Mouse (Mus musculus) C2C12 (cell line): ENCODE measurements around the gene Gm21983. TPM values are rescaled to one million over a fixed set of nuclear protein-coding genes. Genes with fewer than 3 reads are reported as not detected.

Source experiments
- H3K27me3 ChIP-seq: one replicate; pipeline ENCODE4 v1.6.1; 2011; ENCODE audit not compliant: control insufficient read depth, insufficient read depth, insufficient read length
- H3K36me3 ChIP-seq: one replicate; pipeline ENCODE4 v1.6.1; 2011; ENCODE audit not compliant: control insufficient read depth, insufficient read depth
- H3K4me3 ChIP-seq: one replicate; pipeline ENCODE4 v1.5.1; 2011; ENCODE audit warnings: mild to moderate bottlenecking, control low read depth; ENCODE audit not compliant: poor library complexity, insufficient read depth, severe bottlenecking
- H3K79me2 ChIP-seq: one replicate; pipeline ENCODE4 v1.6.1; 2011; ENCODE audit not compliant: control insufficient read depth, insufficient read depth
- H3K79me3 ChIP-seq: one replicate; pipeline ENCODE4 v1.6.1; 2011; ENCODE audit warnings: low read depth, control low read depth
- H3ac ChIP-seq: one replicate; pipeline ENCODE3; 2011; ENCODE audit warnings: low read depth; ENCODE audit not compliant: control insufficient read depth, insufficient read length
- CEBPB ChIP-seq: IDR thresholded peaks from one replicate; pipeline ENCODE4 v1.6.1; 2011; ENCODE audit warnings: low read depth, mild to moderate bottlenecking, control low read depth, moderate library complexity
- CTCF ChIP-seq: IDR thresholded peaks from one replicate; pipeline ENCODE4 v1.5.1; 2011; ENCODE audit not compliant: control insufficient read depth, insufficient read depth, insufficient read length
- FOSL1 ChIP-seq: IDR thresholded peaks from one replicate; pipeline ENCODE4 v1.8.0; 2011; ENCODE audit warnings: mild to moderate bottlenecking, low read length; ENCODE audit not compliant: poor library complexity, insufficient read depth, severe bottlenecking
- MAX ChIP-seq: IDR thresholded peaks from one replicate; pipeline ENCODE4 v1.6.1; 2011; ENCODE audit warnings: mild to moderate bottlenecking, control low read depth
- MYOD1 ChIP-seq: IDR thresholded peaks from one replicate; pipeline ENCODE4 v1.6.1; 2011; ENCODE audit warnings: low read depth; ENCODE audit not compliant: control insufficient read depth, insufficient read length
- MYOG ChIP-seq: IDR thresholded peaks from one replicate; pipeline ENCODE4 v1.6.1; 2011; ENCODE audit not compliant: control insufficient read depth, insufficient read length; ENCODE audit errors: extremely low read depth
- USF1 ChIP-seq: IDR thresholded peaks from one replicate; pipeline ENCODE4 v1.6.1; 2011; ENCODE audit warnings: low read depth, mild to moderate bottlenecking, control low read depth, moderate library complexity
- polyA plus RNA-seq: library from polyadenylated mRNA; unstranded; fragments of >200 nt; fragmentation: generic; extraction: Trizol; gene quantifications from one replicate; pipeline ENCODE4 v1.2.1, GENCODE M21; 2012; ENCODE audit warnings: missing spikeins

The Gm21983 gene
- polyA plus RNA-seq, 1 experiment: 0.06 TPM

DNA sequence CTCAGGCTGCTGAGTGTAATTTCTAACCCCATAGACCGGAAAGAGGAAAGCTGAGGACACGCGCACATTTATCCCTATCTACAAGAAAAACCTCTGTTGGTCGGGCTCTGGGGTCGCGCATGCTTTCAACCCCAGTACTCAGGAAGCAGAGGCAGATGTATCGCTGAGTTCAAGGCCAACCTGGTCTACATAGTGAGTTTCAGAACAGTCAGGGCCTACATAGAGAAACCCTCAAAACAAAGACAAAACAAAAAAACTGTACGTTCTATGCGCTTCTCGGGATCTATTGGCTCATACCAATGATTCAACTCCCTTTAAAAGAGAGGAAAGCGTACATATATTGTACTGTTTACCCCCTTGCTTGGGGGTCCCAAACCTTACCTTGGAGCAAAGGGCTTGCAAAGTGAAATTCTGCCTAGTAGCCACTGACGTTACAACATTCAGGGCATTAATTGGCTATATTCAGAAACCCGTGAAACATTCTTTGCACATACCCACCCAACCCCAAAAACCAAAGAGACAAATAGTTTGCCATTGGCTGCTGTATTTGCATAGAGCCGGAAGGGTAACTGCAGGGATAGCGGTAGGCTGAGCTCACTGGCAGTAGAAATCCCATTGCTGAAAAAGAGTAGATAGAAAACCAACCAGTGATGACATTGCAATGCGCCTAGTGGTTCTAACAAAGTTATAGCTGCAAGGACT, 1.5 kb downstream of the Gm21983 start:
- Histone ChIP-seq H3K4me3 (no peak overlapping the region), H3K27me3 (no peaks in the 10 kb centered on the region), H3K36me3 (peaks cover 4% of the 10 kb centered on the region), H3K79me2 (no peaks in the 10 kb centered on the region), H3ac (no peak overlapping the region), H3K79me3 (no peaks in the 10 kb centered on the region)
- TF ChIP-seq MYOG (no peak), CEBPB (no peak), USF1 (no peak), FOSL1 (no peak), MAX (no peak), CTCF (no peak)

DNA sequence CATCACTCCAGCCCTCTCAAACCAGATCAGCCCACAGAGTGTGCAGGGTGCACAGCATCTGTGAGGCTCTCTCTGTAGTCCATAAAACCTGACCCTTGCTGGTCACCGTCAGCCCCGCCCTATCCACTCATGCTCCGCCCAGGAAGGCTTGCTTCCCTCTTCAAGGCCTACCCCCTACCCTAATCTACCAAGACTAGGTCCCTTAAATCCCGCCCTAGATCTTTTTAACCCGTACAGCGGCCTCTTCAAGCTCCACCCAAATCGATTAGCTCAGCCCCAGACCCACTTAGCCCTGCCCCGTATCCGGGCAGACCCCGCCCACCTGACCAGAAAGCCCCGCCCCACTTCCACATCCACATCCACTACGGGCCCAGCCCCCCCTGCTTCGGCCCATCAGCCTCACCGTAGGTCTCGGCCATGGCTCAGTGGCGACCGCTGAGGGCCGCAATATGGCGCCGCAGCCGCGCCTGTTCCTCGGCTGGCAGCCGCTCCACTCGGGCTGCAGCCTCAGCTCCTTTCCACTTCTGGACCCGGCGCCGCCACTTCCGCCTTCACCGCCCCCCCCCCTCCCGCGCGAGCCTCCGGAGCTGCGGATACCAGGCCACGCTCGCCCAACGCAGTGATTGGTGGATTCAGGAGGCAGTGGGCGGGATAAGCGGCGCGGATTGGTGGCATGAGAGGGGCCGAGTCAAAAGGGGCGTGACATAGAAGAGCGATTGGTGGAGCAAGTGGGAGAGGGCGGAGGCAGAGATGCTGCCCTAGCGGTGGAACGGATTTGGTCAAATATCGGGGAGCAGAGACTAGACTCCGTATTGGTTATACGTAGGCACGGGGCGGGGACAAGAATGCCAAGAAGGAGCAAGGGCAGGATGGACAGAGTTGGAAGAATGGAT, 2.3 kb downstream of the Gm21983 start, which contains the start of gene Rab4b:
TSS of gene Rab4b (minus strand) at position 573 of the 893 bp plus-strand sequence.
- Histone ChIP-seq H3K4me3 (peak within 1 kb of the TSS; percentile 38), H3K79me3 (no peaks in the 10 kb centered on the region), H3K27me3 (no peaks in the 10 kb centered on the region), H3K79me2 (no peaks in the 10 kb centered on the region), H3ac (peak within 1 kb of the TSS; percentile 84), H3K36me3 (no peaks in the 10 kb centered on the region)
- TF ChIP-seq CEBPB (no peak), CTCF (no peak), MYOG (no peak)

DNA sequence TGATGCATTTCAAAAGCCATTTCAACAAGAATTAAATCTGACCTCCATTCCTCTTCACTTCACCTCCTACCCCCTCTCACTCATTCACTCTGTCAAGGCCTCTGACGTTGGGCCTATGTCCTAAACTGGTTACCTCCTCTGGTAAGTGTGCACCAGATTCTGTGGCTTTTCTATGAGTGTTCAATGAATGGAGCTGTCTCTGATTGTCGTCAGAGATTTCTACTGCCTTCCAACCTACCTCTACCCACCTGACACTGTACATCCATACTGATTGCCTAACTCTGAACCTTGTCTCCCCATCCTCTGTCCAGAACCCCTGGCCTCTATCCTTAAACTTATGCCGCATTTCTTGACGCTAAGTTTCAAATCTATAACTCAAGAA, 3.0 kb downstream of the Gm21983 start:
- no peaks in the 10 kb centered on the region for H3K36me3 ChIP-seq
- TF ChIP-seq MYOD1 (no peak), CTCF (no peak), CEBPB (no peak), MYOG (no peak), USF1 (no peak), MAX (no peak), FOSL1 (no peak)
- H3K79me2 ChIP-seq: no peaks in the 10 kb centered on the region
- peak overlapping the region; percentile 22 for H3ac ChIP-seq
- no peaks in the 10 kb centered on the region for H3K27me3 ChIP-seq
- no peaks in the 10 kb centered on the region for H3K79me3 ChIP-seq
- H3K4me3 ChIP-seq: peak overlapping the region; percentile 38

DNA sequence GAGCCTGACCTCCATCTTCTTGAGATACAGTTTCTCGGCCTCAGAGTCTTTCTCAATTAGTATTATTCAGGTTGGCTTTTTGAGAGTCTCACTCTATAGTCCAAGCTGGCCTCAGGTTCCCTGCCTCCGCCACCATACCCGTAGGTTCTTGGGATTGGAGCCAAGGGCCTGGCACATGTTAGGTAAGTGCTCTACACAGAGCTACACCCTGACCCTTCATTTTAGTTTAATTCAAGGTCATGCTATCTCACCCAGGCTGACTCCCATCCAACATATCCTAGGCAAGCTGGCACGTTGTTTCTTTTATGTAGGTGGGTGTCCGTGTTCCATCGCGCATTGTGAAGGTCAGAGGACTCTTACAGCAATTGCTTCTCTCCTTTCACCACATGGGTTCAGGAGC, 6.0 kb downstream of the Gm21983 start:
- Histone ChIP-seq H3K4me3 (no peak overlapping the region), H3K36me3 (no peaks in the 10 kb centered on the region), H3K27me3 (no peaks in the 10 kb centered on the region), H3K79me3 (no peaks in the 10 kb centered on the region), H3K79me2 (no peaks in the 10 kb centered on the region), H3ac (no peak overlapping the region)
- TF ChIP-seq CTCF: no peak
- TF ChIP-seq MYOG: no peak
- TF ChIP-seq MAX: no peak
- TF ChIP-seq MYOD1: no peak
- no peak for TF ChIP-seq FOSL1
- no peak for TF ChIP-seq CEBPB
- TF ChIP-seq USF1: no peak

GRCm38 (mm10) chr7:27174496-27174895, 6.4 kb downstream of the Gm21983 start:
- H3K79me2 ChIP-seq: no peaks in the 10 kb centered on the region
- H3K36me3 ChIP-seq: no peaks in the 10 kb centered on the region
- no peaks in the 10 kb centered on the region for H3K79me3 ChIP-seq
- H3ac ChIP-seq: no peak overlapping the region
- TF ChIP-seq CEBPB: no peak
- TF ChIP-seq MAX: no peak
- no peak for TF ChIP-seq USF1
- no peak for TF ChIP-seq CTCF
- no peak for TF ChIP-seq FOSL1
- no peak for TF ChIP-seq MYOG
- TF ChIP-seq MYOD1: no peak
- no peaks in the 10 kb centered on the region for H3K27me3 ChIP-seq
- H3K4me3 ChIP-seq: no peak overlapping the region
